Mouse (Mus musculus) liver, postnatal 0 days (tissue): ENCODE data around the gene Blmh.

Experiments
- CTCF ChIP-seq: sonication (generic); IDR thresholded peaks from 2 replicates; pipeline ENCODE4 v1.5.1; 2016; ENCODE audit warnings: antibody characterized with exemption, low read depth
- EP300 ChIP-seq: IDR thresholded peaks from 2 replicates; pipeline ENCODE4 v1.6.1; 2016; ENCODE audit warnings: antibody characterized with exemption, low read depth, mild to moderate bottlenecking

DNA sequence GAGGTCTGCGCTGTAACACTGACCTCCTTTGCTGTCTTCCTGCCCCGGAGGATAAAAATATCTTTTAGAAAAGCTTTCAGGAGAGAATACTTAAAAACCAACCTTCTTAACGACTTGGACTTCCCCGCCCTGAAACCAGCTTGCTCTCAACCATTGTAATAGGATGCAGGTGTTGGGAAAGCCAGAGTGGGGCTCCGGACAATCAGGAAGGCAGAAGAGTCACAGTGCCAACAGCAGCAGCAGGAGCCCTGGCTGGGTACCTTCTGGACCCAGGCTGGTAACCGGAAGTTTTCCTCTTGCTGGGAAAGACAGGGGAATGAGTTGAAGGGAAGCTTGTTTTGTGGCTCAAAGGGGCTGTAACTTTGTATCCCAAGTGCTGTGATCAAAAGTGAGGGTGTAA, 82.0 kb downstream of the Blmh start:
- TF ChIP-seq EP300: no peak
- TF ChIP-seq CTCF: no peak
